ENCODE assay signal across 8 mouse cellular contexts in genomic region chr4:130574048-130574413, GRCm38 (mm10). TPM values are rescaled to one million over a fixed set of nuclear protein-coding genes. Genes with fewer than 3 reads are reported as not detected.
DNase-seq lines count a peak whose midpoint lies in the region; ATAC-seq and TF ChIP-seq lines count a peak whose summit lies in the region.

TSS of gene Nkain1 (minus strand) at chr4:130574173.

- peak; percentile 73 for ATAC-seq in kidney, embryonic 16.5 days (ENCODE audit: low FRiP score, low TSS enrichment)
- no peak for ATAC-seq in liver, embryonic 14.5 days (ENCODE audit: insufficient read depth)

- TF ChIP-seq EP300 in liver, embryonic 14.5 days (IDR thresholded peaks at IDR 0.05; ENCODE audit: low read depth), result no peak

- peak within 1 kb of the TSS; percentile 82 for H3K9ac ChIP-seq in kidney, embryonic 16.5 days (replicated peaks; ENCODE audit: low read length)
- no peak within 1 kb of the TSS for H3K9ac ChIP-seq in liver, embryonic 14.5 days (replicated peaks)

- TF ChIP-seq POLR2A in spleen, adult 2 months (IDR thresholded peaks at IDR 0.05; ENCODE audit: low read depth, low read length), result no peak
- no peak for TF ChIP-seq POLR2A in cortical plate, adult 2 months (IDR thresholded peaks at IDR 0.05; ENCODE audit: extremely low read depth, insufficient read depth, low read length)

- no peak for TF ChIP-seq CTCF in spleen, adult 2 months (IDR thresholded peaks at IDR 0.05; ENCODE audit: extremely low read depth, insufficient read depth, insufficient read length, insufficient replicate concordance)
- TF ChIP-seq CTCF in cortical plate, adult 2 months (IDR thresholded peaks at IDR 0.05; ENCODE audit: extremely low read depth, insufficient read depth, low read length), result no peak
- no peak for TF ChIP-seq CTCF in liver, embryonic 14.5 days (IDR thresholded peaks at IDR 0.05; ENCODE audit: low read depth)

- no peaks in the 10 kb centered on the region for H3K9me3 ChIP-seq in heart, embryonic 10.5 days
- H3K9me3 ChIP-seq in kidney, embryonic 16.5 days (ENCODE audit: low read length), result no peaks in the 10 kb centered on the region
- H3K9me3 ChIP-seq in liver, embryonic 14.5 days (ENCODE audit: control insufficient read depth, low read length), result no peaks in the 10 kb centered on the region

- peak within 1 kb of the TSS; percentile 20; the same call in 1 of the 2 replicates for H3K4me3 ChIP-seq in spleen, adult 2 months (ENCODE audit: extremely low read depth, insufficient read depth, insufficient read length)
- peak within 1 kb of the TSS; percentile 60 for H3K4me3 ChIP-seq in cortical plate, adult 2 months (ENCODE audit: insufficient read depth, low read length)
- H3K4me3 ChIP-seq in heart, embryonic 10.5 days, result peak within 1 kb of the TSS; percentile 88
- peak within 1 kb of the TSS; percentile 76 for H3K4me3 ChIP-seq in kidney, embryonic 16.5 days (ENCODE audit: low read length)
- peak within 1 kb of the TSS; percentile 0 to 42 for H3K4me3 ChIP-seq in liver, embryonic 14.5 days (ENCODE audit: insufficient read depth in 1 of 2, low read depth in 2 of 2, low read length in 2 of 2)

- peak within 1 kb of the TSS; percentile 98 for H3K4me2 ChIP-seq in kidney, embryonic 16.5 days (replicated peaks; ENCODE audit: low read depth, low read length)
- peak within 1 kb of the TSS; percentile 54 for H3K4me2 ChIP-seq in liver, embryonic 14.5 days (ENCODE audit: low read depth)

- no peaks in the 10 kb centered on the region for H3K36me3 ChIP-seq in spleen, adult 2 months (ENCODE audit: control insufficient read depth, insufficient read depth, low read length)
- no peaks in the 10 kb centered on the region for H3K36me3 ChIP-seq in heart, embryonic 10.5 days
- no peaks in the 10 kb centered on the region for H3K36me3 ChIP-seq in kidney, embryonic 16.5 days (ENCODE audit: insufficient read depth, low read length)
- no peaks in the 10 kb centered on the region for H3K36me3 ChIP-seq in liver, embryonic 14.5 days (replicated peaks; ENCODE audit: control insufficient read depth, insufficient read depth, low read depth)

- no peak for DNase-seq in spleen, adult 2 months (ENCODE audit: low read depth in 1 of 2, low spot score in 2 of 2)
- no peak for DNase-seq in spleen, postnatal 14 days (ENCODE audit: low spot score in 2 of 2)
- no peak for DNase-seq in heart, embryonic 10.5 days (ENCODE audit: low spot score)
- DNase-seq in liver, embryonic 14.5 days (ENCODE audit: low read depth in 3 of 3, low spot score in 3 of 3), result no peak
- DNase-seq in right cerebral cortex, postnatal 4 days, result peak; percentile 62
- no peak for DNase-seq in spleen, postnatal 4 days (ENCODE audit: low spot score in 2 of 2)

- WGBS in spleen, adult 2 months, result 2% methylated on average over 29 of the region's 41 CpGs
- under 1% methylated on average over 41 of the region's 41 CpGs for WGBS in heart, embryonic 10.5 days
- WGBS in kidney, embryonic 16.5 days, result 0% methylated on average over 7 of the region's 41 CpGs
- WGBS in liver, embryonic 14.5 days (ENCODE audit: insufficient replicate concordance), result 1% methylated on average over 32 of the region's 41 CpGs

- H3K4me1 ChIP-seq in spleen, adult 2 months (ENCODE audit: control insufficient read depth, insufficient read depth, insufficient read length), result peaks cover 4% of the 10 kb centered on the region; the same call in 1 of the 2 replicates
- 0 out of 2 replicates have a peak, but pooled peaks cover 2% of the 10 kb centered on the region for H3K4me1 ChIP-seq in cortical plate, adult 2 months (ENCODE audit: control insufficient read depth, insufficient read depth, low read length)
- peaks cover 47% of the 10 kb centered on the region for H3K4me1 ChIP-seq in heart, embryonic 10.5 days
- H3K4me1 ChIP-seq in kidney, embryonic 16.5 days (ENCODE audit: insufficient read depth, low read length), result peaks cover 25% of the 10 kb centered on the region
- H3K4me1 ChIP-seq in liver, embryonic 14.5 days (replicated peaks; ENCODE audit: control insufficient read depth in 2 of 2, insufficient read depth in 2 of 2, low read length in 1 of 2), result no peaks in the 10 kb centered on the region

- H3K27me3 ChIP-seq in spleen, adult 2 months (ENCODE audit: control insufficient read depth, insufficient read depth, low read length), result peaks cover 12% of the 10 kb centered on the region
- peaks cover 15% of the 10 kb centered on the region; the same call in 1 of the 2 replicates for H3K27me3 ChIP-seq in heart, embryonic 10.5 days (ENCODE audit: insufficient read depth, poor library complexity, severe bottlenecking)
- H3K27me3 ChIP-seq in kidney, embryonic 16.5 days (ENCODE audit: insufficient read depth, low read length), result 0 out of 2 replicates have a peak, but pooled peaks cover 4% of the 10 kb centered on the region
- H3K27me3 ChIP-seq in liver, embryonic 14.5 days (ENCODE audit: control insufficient read depth, insufficient read depth, low read length), result peaks cover 35% of the 10 kb centered on the region

- H3K27ac ChIP-seq in spleen, adult 2 months (ENCODE audit: insufficient read depth, low read length), result no peak within 1 kb of the TSS
- H3K27ac ChIP-seq in cortical plate, adult 2 months (ENCODE audit: insufficient read depth, low read length), result peak within 1 kb of the TSS; percentile 32; the same call in 1 of the 2 replicates
- H3K27ac ChIP-seq in heart, embryonic 10.5 days, result peak within 1 kb of the TSS; percentile 89
- H3K27ac ChIP-seq in kidney, embryonic 16.5 days (ENCODE audit: low read length), result 0 out of 2 replicates have a peak within 1 kb of the TSS, but pooled peaks have one; percentile 12
- H3K27ac ChIP-seq in liver, embryonic 14.5 days, result no peak within 1 kb of the TSS

RNA-seq across cellular contexts. Expression of gene Nkain1, which starts in this region (rescaled TPM):
- polyA plus RNA-seq in spleen, adult 2 months (2012; rRNA removed), result 0.42 and 0.77 TPM in 2 replicates
- polyA plus RNA-seq in cortical plate, adult 2 months (2012; rRNA removed), result 40.5 and 42.0 TPM in 2 replicates
- polyA plus RNA-seq in heart, embryonic 10.5 days (2016; fragmentation: Nextera tagmentation; extraction: Ambion mirVana), result 1.0 and 2.7 TPM in 2 replicates
- polyA plus RNA-seq in kidney, embryonic 16.5 days (2015; fragmentation: Nextera tagmentation; extraction: Ambion mirVana), result 1.0 and 1.1 TPM in 2 replicates
- 0.39 and 0.79 TPM in 2 replicates for polyA plus RNA-seq in liver, embryonic 14.5 days (2012; rRNA removed)
- not detected in 2 replicates for polyA plus RNA-seq in liver, embryonic 14.5 days (2014; fragmentation: Nextera tagmentation; extraction: Ambion mirVana)

Comparison
In these comparisons a context has a peak if more than half of its experiments do, and no peak if none do; other contexts are left out.
1. RNA of gene Nkain1 (polyA plus RNA-seq): 40.5 to 42.0 TPM in cortical plate, adult 2 months; 1.0 to 2.7 TPM in heart, embryonic 10.5 days, 1.0 to 1.1 TPM in kidney, embryonic 16.5 days, 0.42 to 0.77 TPM in spleen, adult 2 months and 0.39 to 0.79 TPM in liver, embryonic 14.5 days; every median in the first group is over 10 times any median in the second.
2. H3K27ac ChIP-seq: peak in cortical plate, adult 2 months (single experiment), heart, embryonic 10.5 days (single experiment) and kidney, embryonic 16.5 days (single experiment); none in spleen, adult 2 months (single experiment) and liver, embryonic 14.5 days (single experiment).
3. H3K4me3 ChIP-seq: peak in every context shown above with its lines; median percentile 88 in heart, embryonic 10.5 days; 76 in kidney, embryonic 16.5 days; 60 in cortical plate, adult 2 months; 21 in liver, embryonic 14.5 days; 20 in spleen, adult 2 months.